In the genomic region with DNA sequence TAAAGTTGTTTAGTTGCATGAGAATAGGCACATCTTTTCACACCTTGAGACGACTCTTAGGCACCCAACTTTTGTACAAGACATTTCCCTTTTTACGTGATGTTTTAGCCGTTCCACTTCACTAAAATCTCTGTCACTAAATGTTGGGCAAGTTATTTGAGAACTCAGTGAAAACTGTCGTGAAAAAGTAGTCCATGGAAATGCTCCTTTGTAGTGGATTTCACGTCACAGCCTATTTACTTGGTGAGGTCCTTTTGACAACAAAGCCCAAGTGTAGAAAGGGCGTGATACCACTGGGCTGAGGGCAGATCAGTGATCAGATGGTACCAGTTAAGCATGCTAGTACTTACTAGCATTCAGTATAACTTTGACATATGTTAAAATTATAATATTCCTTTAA, we compare ENCODE assay signal across 8 mouse cellular contexts. TPM values are rescaled to one million over a fixed set of nuclear protein-coding genes. Genes with fewer than 3 reads are reported as not detected.
A peak's percentile ranks its signal among the peaks of the same experiment; 100 is the strongest.
DNase-seq lines count a peak whose midpoint lies in the region; ATAC-seq and TF ChIP-seq lines count a peak whose summit lies in the region.

No protein-coding gene starts in this region.

- peaks cover 24% of the 10 kb centered on the region for H3K27me3 ChIP-seq in E14TG2a.4 (ENCODE audit: insufficient read depth, low read length)
- no peaks in the 10 kb centered on the region for H3K27me3 ChIP-seq in forebrain, embryonic 16.5 days (replicated peaks; ENCODE audit: control insufficient read depth, insufficient read depth, low read length)
- H3K27me3 ChIP-seq in liver, embryonic 16.5 days (ENCODE audit: control insufficient read depth, insufficient read depth, low read depth, low read length): peaks cover 16% of the 10 kb centered on the region

- H3K4me1 ChIP-seq in E14TG2a.4 (replicated peaks; ENCODE audit: low read depth, low read length): peaks cover 16% of the 10 kb centered on the region
- peaks cover 25% of the 10 kb centered on the region for H3K4me1 ChIP-seq in forebrain, embryonic 16.5 days (replicated peaks; ENCODE audit: control insufficient read depth, insufficient read depth, low read length)
- H3K4me1 ChIP-seq in liver, embryonic 16.5 days (ENCODE audit: control insufficient read depth, low read depth, low read length): peaks cover 17% of the 10 kb centered on the region

- no peak for TF ChIP-seq CTCF in gastrocnemius, adult 2 months (IDR thresholded peaks at IDR 0.05)
- no peak for TF ChIP-seq CTCF in E14TG2a.4 (conservative IDR thresholded peaks at IDR 0.05; ENCODE audit: low read length)

- H3K36me3 ChIP-seq in E14TG2a.4 (ENCODE audit: insufficient read depth, low read length): no peaks in the 10 kb centered on the region
- no peaks in the 10 kb centered on the region for H3K36me3 ChIP-seq in forebrain, embryonic 16.5 days (ENCODE audit: control insufficient read depth, insufficient read depth)
- no peaks in the 10 kb centered on the region for H3K36me3 ChIP-seq in liver, embryonic 16.5 days (ENCODE audit: control insufficient read depth, insufficient read depth)

- H3K4me2 ChIP-seq in forebrain, embryonic 16.5 days (ENCODE audit: low read length): peak overlapping the region; percentile 52
- H3K4me2 ChIP-seq in liver, embryonic 16.5 days (ENCODE audit: low read depth, low read length): peak overlapping the region; percentile 99

- intact Hi-C loops in gastrocnemius, adult 2 months (cut with DNase I): loop anchor here (5.0 kb wide), 1 partner anchor 61 kb away; no protein-coding TSS in a partner anchor

- 5% methylated on average over 6 of the region's 6 CpGs for WGBS in forebrain, embryonic 16.5 days
- 17% methylated on average over 6 of the region's 6 CpGs for WGBS in liver, embryonic 16.5 days (ENCODE audit: insufficient replicate concordance)

- no peak for DNase-seq in gastrocnemius, adult 2 months
- DNase-seq in gastrocnemius, adult 8-10 months (ENCODE audit: low spot score in 2 of 2): no peak
- no peak for DNase-seq in B cell, adult 2 months
- no peak for DNase-seq in thymus, postnatal 4 days

- H3K9me3 ChIP-seq in E14TG2a.4 (ENCODE audit: low read length): no peaks in the 10 kb centered on the region
- no peaks in the 10 kb centered on the region for H3K9me3 ChIP-seq in forebrain, embryonic 16.5 days (ENCODE audit: control insufficient read depth, low read length)
- H3K9me3 ChIP-seq in liver, embryonic 16.5 days (replicated peaks; ENCODE audit: control insufficient read depth, low read length): no peaks in the 10 kb centered on the region

- H3K4me3 ChIP-seq in gastrocnemius, adult 2 months: peak overlapping the region; percentile 87
- H3K4me3 ChIP-seq in E14TG2a.4 (replicated peaks; ENCODE audit: low read length): peak overlapping the region; percentile 94
- H3K4me3 ChIP-seq in forebrain, embryonic 16.5 days (replicated peaks; ENCODE audit: low read length): peak overlapping the region; percentile 96
- peak overlapping the region; percentile 87 for H3K4me3 ChIP-seq in liver, embryonic 16.5 days (ENCODE audit: low read depth, low read length)

- no peak for ATAC-seq in forebrain, embryonic 16.5 days
- no peak for ATAC-seq in liver, embryonic 16.5 days (ENCODE audit: low read depth)
- no peak for ATAC-seq in megakaryocyte-erythroid progenitor cell, adult 5-6 weeks (replicated peaks; ENCODE audit: low FRiP score, low TSS enrichment, poor library complexity, severe bottlenecking)

- H3K9ac ChIP-seq in forebrain, embryonic 16.5 days (replicated peaks; ENCODE audit: low read depth, low read length): peak overlapping the region; percentile 97
- no peak overlapping the region for H3K9ac ChIP-seq in liver, embryonic 16.5 days (ENCODE audit: low read depth, low read length)

- peak overlapping the region; percentile 98 for H3K27ac ChIP-seq in gastrocnemius, adult 2 months
- H3K27ac ChIP-seq in forebrain, embryonic 16.5 days (ENCODE audit: low read length): no peak overlapping the region
- H3K27ac ChIP-seq in liver, embryonic 16.5 days (ENCODE audit: low read length): no peak overlapping the region

RNA-seq across cellular contexts. Expression of a gene that starts 1.2 kb away (rescaled TPM):
- 10 to 100 TPM in 1 of 2 experiments, 1 to 10 TPM in 1; 9.3 to 12.1 TPM for total RNA-seq in gastrocnemius, adult 2 months (2021)
- 1 to 10 TPM; 6.3 to 7.2 (median 6.6) TPM for total RNA-seq in gastrocnemius, adult 8-10 months (2022)
- polyA plus RNA-seq in forebrain, embryonic 16.5 days (2015; fragmentation: Nextera tagmentation; extraction: Ambion mirVana): 60.2 and 72.1 TPM in 2 replicates
- 3.8 and 4.5 TPM in 2 replicates for polyA plus RNA-seq in liver, embryonic 16.5 days (2015; fragmentation: Nextera tagmentation; extraction: Ambion mirVana)
- 8.2 and 8.8 TPM in 2 replicates for total RNA-seq in megakaryocyte-erythroid progenitor cell, adult 5-6 weeks (2014; fragmentation: Nextera tagmentation)
- total RNA-seq in megakaryocyte-erythroid progenitor cell, adult 5-6 weeks (2017): 6.4 TPM in 1 of 2 replicates, not detected in the other
